Mouse (Mus musculus) v-Abl transformed pro-B cells (cell line): Measurements from ENCODE around the gene Pgr.

ENCODE experiments used
- in situ Hi-C, 2 experiments: fragments of 400-800 bp; cut with MboI; formaldehyde crosslinking; loops; one replicate each; pipeline ENCODE4 v1.15.1; 2025; ENCODE audit not compliant: unreplicated experiment in 2 of 2

Gene Pgr

GRCm38 (mm10) chr9:8899616-8900202 lies at the start of gene Pgr:
Gene Pgr, plus strand, starts transcription at chr9:8899833.
- in situ Hi-C loops: no loop called here

- in situ Hi-C loops: no loop called here
Observed at GRCm38 (mm10) chr9:8857455-8857854, 42.2 kb upstream of the Pgr start.

GRCm38 (mm10) chr9:8868511-8868910 lies 31.1 kb upstream of the Pgr start:
- in situ Hi-C loops: no loop called here

- in situ Hi-C loops: no loop called here
Observed at GRCm38 (mm10) chr9:8895205-8895604, 4.4 kb upstream of the Pgr start.

GRCm38 (mm10) chr9:8900203-8901012 lies 775 bp downstream of the Pgr start:
- in situ Hi-C loops: no loop called here

GRCm38 (mm10) chr9:8901013-8901646 lies 1.5 kb downstream of the Pgr start:
- in situ Hi-C loops: no loop called here

- in situ Hi-C loops: no loop called here
Observed at GRCm38 (mm10) chr9:8901647-8902131, 2.1 kb downstream of the Pgr start.

GRCm38 (mm10) chr9:8902277-8902676 lies 2.6 kb downstream of the Pgr start:
- in situ Hi-C loops: no loop called here

GRCm38 (mm10) chr9:8927561-8927960 lies 27.9 kb downstream of the Pgr start:
- in situ Hi-C loops: no loop called here

- in situ Hi-C loops: no loop called here
Observed at GRCm38 (mm10) chr9:8937753-8938152, 38.1 kb downstream of the Pgr start.

GRCm38 (mm10) chr9:8953306-8953705 lies 53.7 kb downstream of the Pgr start:
- in situ Hi-C loops: loop anchor here in 1 of 2 experiments (25.0 kb wide), 1 partner anchor 1741 kb away; no protein-coding TSS in a partner anchor

GRCm38 (mm10) chr9:8964512-8965133 lies 65.0 kb downstream of the Pgr start:
- in situ Hi-C loops: loop anchor here (5.0 to 25.0 kb wide), 11 partner anchors 262 to 1752 kb away; no protein-coding TSS in a partner anchor

- in situ Hi-C loops: loop anchor here in 1 of 2 experiments (25.0 kb wide), 1 partner anchor 1758 kb away; no protein-coding TSS in a partner anchor
Observed at GRCm38 (mm10) chr9:8970240-8970639, 70.6 kb downstream of the Pgr start.

GRCm38 (mm10) chr9:8971491-8971890 lies 71.9 kb downstream of the Pgr start, which contains the start of gene Gm16485:
Gene Gm16485, plus strand, starts transcription at chr9:8971791.
- in situ Hi-C loops: loop anchor here in 1 of 2 experiments (25.0 kb wide), 1 partner anchor 1759 kb away; no protein-coding TSS in a partner anchor

GRCm38 (mm10) chr9:8977775-8978174 lies 78.1 kb downstream of the Pgr start:
- in situ Hi-C loops: no loop called here

GRCm38 (mm10) chr9:8982315-8982714 lies 82.7 kb downstream of the Pgr start:
- in situ Hi-C loops: no loop called here

GRCm38 (mm10) chr9:8996494-8996893 lies 96.9 kb downstream of the Pgr start:
- in situ Hi-C loops: no loop called here

GRCm38 (mm10) chr9:9001170-9001569 lies 101.5 kb downstream of the Pgr start:
- in situ Hi-C loops: no loop called here

GRCm38 (mm10) chr9:9015108-9015507 lies 115.5 kb downstream of the Pgr start:
- in situ Hi-C loops: no loop called here
